Mouse (Mus musculus) cerebellum, postnatal 10 days (tissue): ENCODE measurements around the gene Prkag1.

Experiments used
- DNase-seq, 2 experiments: peaks; one replicate each; pipeline ENCODE4 v3.0.0; 2021; ENCODE audit warnings: mixed read lengths in 2 of 2

Gene Prkag1

GRCm38 (mm10) chr15:98852733-98853132 is 21.4 kb upstream of the Prkag1 start:
- DNase-seq: no peak

GRCm38 (mm10) chr15:98852071-98852470 is 20.8 kb upstream of the Prkag1 start:
- no peak for DNase-seq

GRCm38 (mm10) chr15:98851229-98851818 is 20.0 kb upstream of the Prkag1 start:
- no peak for DNase-seq

- DNase-seq: no peak
These were observed 19.3 kb upstream of the Prkag1 start for GRCm38 (mm10) chr15:98850668-98851067.

GRCm38 (mm10) chr15:98849956-98850600 is 18.8 kb upstream of the Prkag1 start:
- no peak for DNase-seq

- no peak for DNase-seq
These were observed 17.8 kb upstream of the Prkag1 start for GRCm38 (mm10) chr15:98849165-98849564.

GRCm38 (mm10) chr15:98846140-98846539 is 14.8 kb upstream of the Prkag1 start:
- no peak for DNase-seq

GRCm38 (mm10) chr15:98845149-98845548 is 13.8 kb upstream of the Prkag1 start:
- DNase-seq: no peak

- no peak for DNase-seq
These were observed 12.4 kb upstream of the Prkag1 start for GRCm38 (mm10) chr15:98843595-98844223.

GRCm38 (mm10) chr15:98839671-98840585 is 8.6 kb upstream of the Prkag1 start:
- DNase-seq: no peak

- DNase-seq: no peak
These were observed 7.8 kb upstream of the Prkag1 start for GRCm38 (mm10) chr15:98839161-98839560.

- no peak for DNase-seq
These were observed 6.4 kb upstream of the Prkag1 start for GRCm38 (mm10) chr15:98837743-98838103.

- no peak for DNase-seq
These were observed 5.9 kb upstream of the Prkag1 start for GRCm38 (mm10) chr15:98837006-98837742.

- DNase-seq: no peak
These were observed 4.0 kb upstream of the Prkag1 start for GRCm38 (mm10) chr15:98835291-98835690.

- no peak for DNase-seq
These were observed 2.7 kb upstream of the Prkag1 start for GRCm38 (mm10) chr15:98834059-98834458.

GRCm38 (mm10) chr15:98833281-98833680 is 2.0 kb upstream of the Prkag1 start:
- DNase-seq: no peak

- DNase-seq: no peak
These were observed 1.1 kb upstream of the Prkag1 start for GRCm38 (mm10) chr15:98832161-98833058.

- DNase-seq: no peak
These were observed 339 bp upstream of the Prkag1 start for GRCm38 (mm10) chr15:98831684-98832035.

GRCm38 (mm10) chr15:98827611-98828011 is 3.7 kb downstream of the Prkag1 start:
- no peak for DNase-seq

GRCm38 (mm10) chr15:98823434-98823833 is 7.9 kb downstream of the Prkag1 start:
- DNase-seq: no peak

GRCm38 (mm10) chr15:98822147-98822546 is 9.2 kb downstream of the Prkag1 start:
- no peak for DNase-seq

GRCm38 (mm10) chr15:98821403-98821802 is 9.9 kb downstream of the Prkag1 start:
- no peak for DNase-seq
